Mouse (Mus musculus): ENCODE measurements around the gene Tmem210.

Tmem210 gene

DNA sequence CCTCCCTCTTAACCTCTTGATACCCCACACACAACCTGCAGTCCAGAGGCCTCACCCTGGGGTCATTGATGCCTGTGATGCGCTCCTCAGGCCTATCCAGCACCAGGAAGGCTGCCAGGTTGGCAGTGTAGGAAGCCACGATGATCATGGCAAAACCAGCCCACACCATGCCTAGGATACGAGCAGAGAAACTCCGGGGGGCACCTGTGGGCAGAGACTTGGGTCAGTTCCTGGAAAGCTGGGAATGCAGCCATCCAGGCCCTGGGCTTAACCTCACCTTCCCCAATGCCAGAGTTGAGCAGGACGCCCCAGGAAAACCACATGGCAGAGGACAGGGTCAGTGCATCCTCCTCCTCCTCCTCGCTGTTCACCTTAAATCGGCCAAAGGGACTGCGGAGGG lies 9.1 kb downstream of the Tmem210 start:
- DNase-seq (ENCODE audit: low spot score): no peak

GRCm38 (mm10) chr2:25298046-25298445 lies 10.1 kb downstream of the Tmem210 start:
- DNase-seq (ENCODE audit: low spot score): no peak

DNA sequence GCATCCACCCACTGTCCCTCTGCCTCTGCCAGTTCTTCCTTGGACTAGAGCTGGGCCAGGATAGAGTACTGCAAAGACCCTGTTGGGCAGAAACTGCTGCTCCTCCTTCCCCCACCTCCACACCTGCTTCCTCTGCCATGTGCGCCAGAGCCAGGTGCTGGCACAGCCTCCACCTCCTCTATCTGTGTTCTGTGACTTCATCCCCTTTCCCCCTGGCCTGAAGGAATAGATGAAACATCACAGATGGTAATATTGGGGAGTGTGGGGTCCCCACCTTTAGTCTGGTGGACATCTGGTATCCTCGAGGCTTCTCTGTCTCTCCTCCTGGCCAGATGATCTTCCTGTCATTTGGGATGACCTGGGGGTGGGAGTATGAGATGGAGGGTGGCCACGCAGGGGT lies 15.5 kb downstream of the Tmem210 start:
- DNase-seq (ENCODE audit: low spot score): no peak

- DNase-seq (ENCODE audit: low spot score): no peak
Measured at GRCm38 (mm10) chr2:25303931-25304656, 16.1 kb downstream of the Tmem210 start.

GRCm38 (mm10) chr2:25304657-25305541 lies 17.0 kb downstream of the Tmem210 start:
- no peak for DNase-seq (ENCODE audit: low spot score)

DNA sequence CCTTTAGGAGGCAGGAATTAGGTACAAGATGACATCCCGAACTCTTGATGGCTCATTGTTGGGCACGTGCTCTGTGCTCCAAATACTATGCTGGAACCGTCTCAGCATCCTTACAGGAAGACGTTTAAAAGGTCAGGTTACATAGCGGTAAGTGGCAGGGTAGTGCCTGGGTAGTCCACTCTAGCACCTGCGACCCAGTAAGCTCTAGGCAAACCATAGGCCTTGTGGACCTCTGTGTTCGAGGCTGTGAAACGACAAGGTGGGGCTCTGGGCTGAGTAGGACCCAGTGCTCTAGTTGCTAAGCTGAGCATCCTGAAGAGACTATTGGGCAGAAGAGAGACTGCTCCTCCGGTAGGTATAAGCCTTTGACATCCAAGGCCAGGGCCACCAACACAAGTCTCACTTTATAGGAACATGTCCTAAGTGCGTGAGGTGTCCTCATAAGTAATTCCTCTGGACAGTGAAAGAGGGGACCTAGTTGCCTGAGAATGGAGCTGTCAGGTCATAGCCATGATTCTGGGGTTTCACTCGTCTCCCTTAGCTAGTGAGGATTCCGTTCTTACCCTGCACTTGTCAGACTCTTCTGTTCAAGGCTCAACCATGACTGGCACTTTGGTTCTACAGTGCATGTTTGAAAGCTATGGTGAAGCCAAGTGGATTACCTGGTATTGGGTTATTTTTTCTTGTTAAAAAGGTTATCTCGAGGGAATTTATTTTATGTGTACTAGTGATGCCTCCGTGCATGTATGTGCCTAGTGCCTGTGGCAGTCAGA lies 17.8 kb downstream of the Tmem210 start:
- no peak for DNase-seq (ENCODE audit: low spot score)

DNA sequence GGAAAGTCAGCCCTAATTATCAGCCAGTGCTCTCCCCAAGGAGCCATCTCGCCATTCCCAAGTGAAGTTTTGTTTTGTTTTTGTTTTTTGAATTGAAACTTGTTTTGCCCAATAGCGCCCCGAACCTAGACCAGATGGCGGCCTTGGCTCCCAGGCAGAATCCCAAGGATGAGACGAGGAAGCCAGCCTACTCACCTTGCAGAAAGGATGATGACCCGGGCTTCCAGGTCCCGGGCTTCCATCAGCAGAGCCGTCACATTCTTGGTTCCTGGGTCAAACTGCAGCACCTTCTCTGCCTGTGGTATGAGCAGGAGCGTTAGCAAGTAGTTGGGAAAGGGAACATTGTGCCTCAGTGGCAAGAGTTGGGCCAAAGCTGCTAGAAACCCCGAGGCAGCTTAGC lies 22.2 kb downstream of the Tmem210 start:
- DNase-seq (ENCODE audit: low spot score): no peak

- no peak for DNase-seq (ENCODE audit: low spot score)
Measured at GRCm38 (mm10) chr2:25310969-25311368, 23.0 kb downstream of the Tmem210 start.

DNA sequence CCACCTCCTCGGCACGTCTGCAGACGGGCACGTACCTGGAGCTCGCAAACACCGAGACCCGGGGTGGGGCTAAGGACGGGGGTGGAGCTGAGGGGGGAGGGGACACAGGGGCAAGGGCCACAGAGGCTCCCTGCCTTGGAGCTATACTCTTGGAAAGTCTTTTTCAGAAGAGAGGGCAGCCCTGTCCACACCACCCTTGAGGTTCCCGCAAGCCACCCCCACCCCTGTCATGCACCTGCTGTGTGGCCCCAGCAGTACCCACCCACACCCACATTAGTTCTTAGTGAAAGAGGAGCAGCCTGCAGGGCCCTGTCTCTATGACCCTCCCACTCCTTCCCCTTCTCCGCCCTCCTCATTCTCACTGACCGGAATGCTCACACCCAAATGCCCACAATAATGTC lies 23.5 kb downstream of the Tmem210 start:
- no peak for DNase-seq (ENCODE audit: low spot score)

- peak; percentile 55 for DNase-seq (ENCODE audit: low spot score)
Measured at GRCm38 (mm10) chr2:25318119-25318966, 30.4 kb downstream of the Tmem210 start.

GRCm38 (mm10) chr2:25318971-25319773 lies 31.2 kb downstream of the Tmem210 start, which contains the start of gene Grin1:
Gene Grin1, minus strand, starts transcription at chr2:25319187.
- peak; percentile 86 for DNase-seq (ENCODE audit: low spot score)

- no peak for DNase-seq (ENCODE audit: low spot score)
Measured at GRCm38 (mm10) chr2:25320084-25320483, 32.1 kb downstream of the Tmem210 start.

- DNase-seq (ENCODE audit: low spot score): no peak
Measured at GRCm38 (mm10) chr2:25326036-25326435, 38.1 kb downstream of the Tmem210 start.

DNA sequence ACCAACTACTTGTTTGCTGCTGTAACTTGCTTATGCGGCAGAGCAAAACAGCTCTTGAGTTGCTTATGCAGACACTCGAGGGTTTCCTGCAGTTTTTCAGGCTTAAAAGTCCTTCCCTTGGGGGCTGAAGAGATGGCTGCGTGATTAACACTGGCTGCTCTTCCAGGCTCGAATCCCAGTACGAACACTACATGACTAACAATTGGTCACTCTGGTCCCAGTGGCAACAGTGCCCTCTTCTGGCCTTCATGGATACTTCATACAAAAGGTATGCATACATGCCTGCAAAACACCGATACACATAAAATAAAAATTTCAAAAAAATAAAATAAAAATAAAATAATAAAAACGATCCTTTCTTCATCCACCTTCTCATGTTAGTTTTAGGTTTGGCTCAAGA lies 40.5 kb downstream of the Tmem210 start:
- DNase-seq (ENCODE audit: low spot score): no peak

GRCm38 (mm10) chr2:25331470-25331869 lies 43.5 kb downstream of the Tmem210 start:
- no peak for DNase-seq (ENCODE audit: low spot score)

GRCm38 (mm10) chr2:25332286-25333160 lies 44.6 kb downstream of the Tmem210 start, which contains the start of gene Man1b1:
Gene Man1b1, plus strand, starts transcription at chr2:25332338.
- peak; percentile 99 for DNase-seq (ENCODE audit: low spot score)

DNA sequence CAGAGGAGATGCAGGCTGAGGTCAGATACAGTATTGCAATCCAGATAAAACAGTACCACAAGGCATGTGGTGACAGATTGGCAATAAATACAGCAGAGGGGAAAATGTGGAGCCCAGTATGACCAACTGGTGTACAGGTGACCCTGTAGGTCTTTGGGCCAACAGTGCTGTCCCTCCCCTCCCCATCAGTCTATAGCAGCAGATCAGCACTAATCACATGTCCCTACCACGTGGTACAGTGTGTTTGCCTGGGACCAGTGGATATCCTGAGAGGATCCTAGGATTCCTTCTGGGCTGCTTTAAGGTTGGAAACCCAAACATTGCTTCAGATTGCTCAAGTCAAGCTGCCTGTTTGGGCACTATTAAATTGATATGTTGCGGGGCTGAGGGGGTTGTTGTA lies 45.6 kb downstream of the Tmem210 start:
- no peak for DNase-seq (ENCODE audit: low spot score)

GRCm38 (mm10) chr2:25338303-25338702 lies 50.4 kb downstream of the Tmem210 start:
- no peak for DNase-seq (ENCODE audit: low spot score)

Measured in left cerebral cortex, adult 11 months (tissue).